Mouse (Mus musculus) liver, adult 2 months (tissue): ENCODE results near the gene Atp6v0d1.

Source experiments
- CTCF ChIP-seq: fragments of 200-500 bp; IDR thresholded peaks from 2 replicates; pipeline ENCODE4 v1.5.1; 2011; ENCODE audit warnings: low read depth, low read length, control low read depth
- POLR2A ChIP-seq: fragments of 200-500 bp; IDR thresholded peaks from 2 replicates; pipeline ENCODE4 v1.6.1; 2011; ENCODE audit warnings: low read length, control low read depth; ENCODE audit not compliant: insufficient read depth; ENCODE audit errors: extremely low read depth

GRCm38 (mm10) chr8:105546384-105547350, 19.2 kb downstream of the Atp6v0d1 start:
- TF ChIP-seq POLR2A (no peak), CTCF (no peak)
